Mouse (Mus musculus) myocyte (in vitro differentiated cells): Measurements from ENCODE around the gene Strada. TPM values are rescaled to one million over a fixed set of nuclear protein-coding genes. Genes with fewer than 3 reads are reported as not detected.

Experiments
- H3K27me3 ChIP-seq: one replicate; pipeline ENCODE4 v1.6.1; 2011; ENCODE audit not compliant: control insufficient read depth, insufficient read depth, insufficient read length
- H3K36me3 ChIP-seq: one replicate; pipeline ENCODE4 v1.6.1; 2011; ENCODE audit not compliant: control insufficient read depth, insufficient read depth
- H3K4me2 ChIP-seq: one replicate; pipeline ENCODE4 v1.6.1; 2011; ENCODE audit warnings: low read depth, control low read depth
- H3K4me3 ChIP-seq: one replicate; pipeline ENCODE4 v1.5.1; 2011; ENCODE audit warnings: mild to moderate bottlenecking, control low read depth, moderate library complexity
- H3K79me2 ChIP-seq: one replicate; pipeline ENCODE4 v1.6.1; 2011; ENCODE audit not compliant: control insufficient read depth, insufficient read depth
- H3ac ChIP-seq: one replicate; pipeline ENCODE4 v1.6.1; 2011; ENCODE audit not compliant: control insufficient read depth, insufficient read length
- CEBPB ChIP-seq: IDR thresholded peaks from 2 replicates; pipeline ENCODE4 v1.6.1; 2011; ENCODE audit warnings: mild to moderate bottlenecking, moderate library complexity; ENCODE audit not compliant: poor library complexity, insufficient read depth, severe bottlenecking
- E2F4 ChIP-seq: IDR thresholded peaks from one replicate; pipeline ENCODE4 v1.6.1; 2011; ENCODE audit warnings: mild to moderate bottlenecking, control low read depth, moderate library complexity; ENCODE audit not compliant: insufficient read depth
- MAX ChIP-seq: IDR thresholded peaks from one replicate; pipeline ENCODE4 v1.6.1; 2011; ENCODE audit warnings: low read depth, mild to moderate bottlenecking, control low read depth
- MYOD1 ChIP-seq, 3 experiments: IDR thresholded peaks; one replicate each; pipeline ENCODE4 v1.6.1; 2011; ENCODE audit warnings: control low read depth in 2 of 3, low read depth in 2 of 3, mild to moderate bottlenecking in 2 of 3, moderate library complexity in 1 of 3; ENCODE audit not compliant: insufficient read length in 2 of 3, control insufficient read depth in 1 of 3
- MYOG ChIP-seq, 3 experiments: IDR thresholded peaks; one replicate each; pipeline ENCODE4 v1.6.1; 2011; ENCODE audit warnings: control low read depth in 2 of 3, low read depth in 2 of 3, mild to moderate bottlenecking in 2 of 3; ENCODE audit not compliant: insufficient read length in 2 of 3, control insufficient read depth in 1 of 3, insufficient read depth in 1 of 3
- POLR2A ChIP-seq: IDR thresholded peaks from one replicate; pipeline ENCODE4 v1.6.1; 2011; ENCODE audit warnings: low read depth, mild to moderate bottlenecking, control low read depth, moderate library complexity; ENCODE audit not compliant: insufficient read length
- POLR2AphosphoS2 ChIP-seq: IDR thresholded peaks from one replicate; pipeline ENCODE4 v1.6.1; 2011; ENCODE audit warnings: low read depth, control low read depth; ENCODE audit not compliant: insufficient read length
- REST ChIP-seq: IDR thresholded peaks from one replicate; pipeline ENCODE4 v1.6.1; 2011; ENCODE audit warnings: mild to moderate bottlenecking, control low read depth, moderate library complexity; ENCODE audit not compliant: insufficient read depth, insufficient read length
- SRF ChIP-seq: IDR thresholded peaks from one replicate; pipeline ENCODE4 v1.6.1; 2011; ENCODE audit warnings: low read depth; ENCODE audit not compliant: control insufficient read depth, insufficient read length
- TCF12 ChIP-seq: IDR thresholded peaks from one replicate; pipeline ENCODE4 v1.6.1; 2011; ENCODE audit warnings: mild to moderate bottlenecking, control low read depth; ENCODE audit not compliant: poor library complexity, insufficient read depth, severe bottlenecking
- TCF3 ChIP-seq: IDR thresholded peaks from one replicate; pipeline ENCODE4 v1.6.1; 2011; ENCODE audit warnings: low read depth, control low read depth; ENCODE audit not compliant: insufficient read length
- USF1 ChIP-seq: IDR thresholded peaks from one replicate; pipeline ENCODE4 v1.6.1; 2011; ENCODE audit warnings: low read depth, mild to moderate bottlenecking, control low read depth, moderate library complexity
- polyA plus RNA-seq: library from polyadenylated mRNA; unstranded; fragments of >200 nt; fragmentation: generic; extraction: Trizol; gene quantifications from one replicate; pipeline ENCODE4 v1.2.1, GENCODE M21; 2012; ENCODE audit warnings: missing spikeins

The Strada gene
- polyA plus RNA-seq, 1 experiment: 25.9 TPM

- Histone ChIP-seq H3K4me2 (no peak overlapping the region), H3K36me3 (peaks cover 6% of the 10 kb centered on the region), H3K27me3 (no peaks in the 10 kb centered on the region), H3ac (no peak overlapping the region), H3K4me3 (no peak overlapping the region), H3K79me2 (no peaks in the 10 kb centered on the region)
- TF ChIP-seq REST (no peak), POLR2AphosphoS2 (no peak), TCF3 (no peak), SRF (no peak), POLR2A (no peak), USF1 (no peak), TCF12 (no peak), E2F4 (no peak), CEBPB (no peak), MYOG (IDR thresholded peaks at IDR 0.05; ENCODE audit: control insufficient read depth in 1 of 3, insufficient read depth in 1 of 3, insufficient read length in 2 of 3, low read depth in 2 of 3) (no peak), MAX (no peak), MYOD1 (IDR thresholded peaks at IDR 0.05; ENCODE audit: control insufficient read depth in 1 of 3, insufficient read length in 2 of 3, low read depth in 2 of 3) (no peak)
These were observed 31.2 kb downstream of the Strada start for GRCm38 (mm10) chr11:106170807-106171206.

GRCm38 (mm10) chr11:106167435-106167834 is 34.5 kb downstream of the Strada start:
- Histone ChIP-seq H3K4me3 (no peak overlapping the region), H3K79me2 (no peaks in the 10 kb centered on the region), H3ac (no peak overlapping the region), H3K27me3 (no peaks in the 10 kb centered on the region), H3K36me3 (peaks cover 6% of the 10 kb centered on the region), H3K4me2 (no peak overlapping the region)
- no peak for TF ChIP-seq POLR2AphosphoS2
- no peak for TF ChIP-seq REST
- TF ChIP-seq TCF12: no peak
- TF ChIP-seq MYOD1 (IDR thresholded peaks at IDR 0.05; ENCODE audit: control insufficient read depth in 1 of 3, insufficient read length in 2 of 3, low read depth in 2 of 3): no peak

GRCm38 (mm10) chr11:106164601-106165180 is 37.3 kb downstream of the Strada start:
- Histone ChIP-seq H3K79me2 (no peaks in the 10 kb centered on the region), H3K4me2 (no peak overlapping the region), H3K36me3 (peaks cover 6% of the 10 kb centered on the region), H3K27me3 (no peaks in the 10 kb centered on the region), H3K4me3 (no peak overlapping the region), H3ac (no peak overlapping the region)
- TF ChIP-seq POLR2A (no peak), E2F4 (no peak), MYOG (IDR thresholded peaks at IDR 0.05; ENCODE audit: control insufficient read depth in 1 of 3, insufficient read depth in 1 of 3, insufficient read length in 2 of 3, low read depth in 2 of 3) (no peak), CEBPB (no peak), TCF3 (no peak), REST (no peak), MYOD1 (IDR thresholded peaks at IDR 0.05; ENCODE audit: control insufficient read depth in 1 of 3, insufficient read length in 2 of 3, low read depth in 2 of 3) (no peak), USF1 (no peak), MAX (no peak), SRF (no peak), TCF12 (no peak)

GRCm38 (mm10) chr11:106163546-106163945 is 38.4 kb downstream of the Strada start:
- Histone ChIP-seq H3K36me3 (peaks cover 6% of the 10 kb centered on the region), H3K4me2 (no peak overlapping the region), H3K27me3 (no peaks in the 10 kb centered on the region), H3ac (no peak overlapping the region), H3K79me2 (no peaks in the 10 kb centered on the region), H3K4me3 (no peak overlapping the region)
- TF ChIP-seq E2F4: no peak
- TF ChIP-seq POLR2A: no peak

- Histone ChIP-seq H3K27me3 (no peaks in the 10 kb centered on the region), H3K4me2 (no peak overlapping the region), H3K79me2 (no peaks in the 10 kb centered on the region), H3ac (no peak overlapping the region), H3K4me3 (no peak overlapping the region), H3K36me3 (no peaks in the 10 kb centered on the region)
- no peak for TF ChIP-seq POLR2A
- no peak for TF ChIP-seq POLR2AphosphoS2
- no peak for TF ChIP-seq SRF
- TF ChIP-seq MAX: no peak
- TF ChIP-seq MYOD1 (IDR thresholded peaks at IDR 0.05; ENCODE audit: control insufficient read depth in 1 of 3, insufficient read length in 2 of 3, low read depth in 2 of 3): no peak
- no peak for TF ChIP-seq CEBPB
- TF ChIP-seq MYOG (IDR thresholded peaks at IDR 0.05; ENCODE audit: control insufficient read depth in 1 of 3, insufficient read depth in 1 of 3, insufficient read length in 2 of 3, low read depth in 2 of 3): no peak
- no peak for TF ChIP-seq TCF12
- TF ChIP-seq TCF3: no peak
- no peak for TF ChIP-seq USF1
- TF ChIP-seq REST: no peak
- TF ChIP-seq E2F4: no peak
These were observed 39.7 kb downstream of the Strada start for GRCm38 (mm10) chr11:106162237-106162636.
